Mouse (Mus musculus) embryonic facial prominence, embryonic 15.5 days (tissue): ENCODE results near the gene Smim17. TPM values are rescaled to one million over a fixed set of nuclear protein-coding genes. Genes with fewer than 3 reads are reported as not detected.

Experiments used
- ATAC-seq: fragments of 200-750 bp; cut with Nextera tagmentation; 2 replicates; pipeline ENCODE4 v1.8.0; 2017; ENCODE audit warnings: low read depth, moderate TSS enrichment; ENCODE audit not compliant: insufficient number of reproducible peaks, low FRiP score, low TSS enrichment
- H3K27ac ChIP-seq: fragments of 300-500 bp; sonication (generic); replicated peaks from 2 replicates; pipeline ENCODE4 v1.5.1; 2015; ENCODE audit warnings: mild to moderate bottlenecking, inconsistent platforms
- H3K27me3 ChIP-seq: fragments of 300-500 bp; sonication (generic); 2 replicates; pipeline ENCODE4 v1.6.1; 2015; ENCODE audit warnings: inconsistent platforms
- H3K36me3 ChIP-seq: fragments of 300-500 bp; sonication (generic); 2 replicates; pipeline ENCODE4 v1.6.1; 2015; ENCODE audit warnings: mild to moderate bottlenecking, inconsistent platforms
- H3K4me1 ChIP-seq: fragments of 300-500 bp; sonication (generic); 2 replicates; pipeline ENCODE4 v1.6.1; 2015; ENCODE audit warnings: inconsistent platforms
- H3K4me2 ChIP-seq: fragments of 300-500 bp; sonication (generic); replicated peaks from 2 replicates; pipeline ENCODE4 v1.6.1; 2015; ENCODE audit warnings: mild to moderate bottlenecking, inconsistent platforms
- H3K4me3 ChIP-seq: fragments of 300-500 bp; sonication (generic); replicated peaks from 2 replicates; pipeline ENCODE4 v1.5.1; 2015; ENCODE audit warnings: mild to moderate bottlenecking, inconsistent platforms
- H3K9ac ChIP-seq: fragments of 300-500 bp; sonication (generic); 2 replicates; pipeline ENCODE4 v1.6.1; 2015; ENCODE audit warnings: inconsistent platforms
- H3K9me3 ChIP-seq: fragments of 300-500 bp; sonication (generic); replicated peaks from 2 replicates; pipeline ENCODE4 v1.6.1; 2016; ENCODE audit warnings: inconsistent platforms
- WGBS: fragments of 180-500 bp; shearing (Covaris S2); methylation state at CpG from one replicate; pipeline ENCODE4 v1.1.7; 2015; 5-methylcytosine and 5-hydroxymethylcytosine counted together
- polyA plus RNA-seq: library from polyadenylated mRNA; unstranded; fragments of >200 nt; fragmentation: Nextera tagmentation; extraction: Ambion mirVana; gene quantifications from 2 replicates; pipeline ENCODE4 v1.2.1, GENCODE M21; 2015

Smim17 gene
- polyA plus RNA-seq, 1 experiment from 2014 or later, result 0.44 TPM

DNA sequence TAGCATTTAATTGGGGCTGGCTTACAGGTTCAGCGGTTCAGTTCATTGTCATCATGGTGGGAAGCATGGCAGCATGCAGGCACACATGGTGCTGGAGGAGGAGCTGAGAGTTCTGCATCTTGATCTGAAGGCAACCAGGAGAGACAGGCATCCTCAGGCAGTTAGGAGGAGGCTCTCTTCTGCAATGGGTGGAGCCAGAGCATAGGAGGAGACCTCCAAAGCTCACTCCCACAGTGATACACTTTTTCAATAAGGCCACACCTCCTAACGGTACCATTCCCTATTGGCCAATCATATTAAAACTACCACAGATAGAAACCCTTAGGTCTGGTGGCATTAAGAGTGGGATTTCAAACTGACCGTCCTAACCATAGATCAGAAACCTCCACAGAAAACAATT, 29.1 kb upstream of the Smim17 start:
- Histone ChIP-seq H3K9me3 (no peaks in the 10 kb centered on the region), H3K9ac (no peak overlapping the region), H3K36me3 (no peaks in the 10 kb centered on the region), H3K4me1 (no peaks in the 10 kb centered on the region; the same call in 1 of the 2 replicates), H3K27me3 (no peaks in the 10 kb centered on the region), H3K27ac (no peak overlapping the region), H3K4me3 (no peak overlapping the region), H3K4me2 (no peak overlapping the region)
- WGBS, result 85% methylated on average over 3 of the region's 3 CpGs
- no peak for ATAC-seq

DNA sequence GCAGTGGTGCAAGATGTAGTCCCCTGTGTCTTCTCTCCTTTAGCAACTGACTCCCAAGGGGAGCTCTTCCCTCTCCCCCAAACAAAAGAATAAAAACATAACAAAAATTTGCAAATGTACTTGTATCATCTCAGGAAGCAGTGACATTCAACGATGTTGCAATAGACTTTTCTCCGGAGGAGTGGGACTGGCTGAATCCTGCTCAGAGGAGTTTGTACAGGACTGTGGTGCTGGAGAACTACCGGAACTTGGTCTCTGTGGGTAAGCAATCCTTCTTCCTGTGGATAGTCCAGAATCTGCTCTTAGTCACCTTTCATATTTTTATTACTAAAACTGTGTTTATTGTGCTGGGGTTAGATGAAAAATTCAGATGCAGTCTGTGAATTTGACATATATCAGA, 25.5 kb upstream of the Smim17 start:
- no peak for ATAC-seq
- Histone ChIP-seq H3K4me2 (no peak overlapping the region), H3K4me1 (no peaks in the 10 kb centered on the region), H3K36me3 (no peaks in the 10 kb centered on the region), H3K9me3 (no peaks in the 10 kb centered on the region), H3K27ac (no peak overlapping the region), H3K27me3 (no peaks in the 10 kb centered on the region), H3K4me3 (no peak overlapping the region), H3K9ac (no peak overlapping the region)
- WGBS, result 82% methylated on average over 3 of the region's 3 CpGs

- Histone ChIP-seq H3K4me2 (no peak overlapping the region), H3K36me3 (peaks cover 8% of the 10 kb centered on the region; the same call in 1 of the 2 replicates), H3K9me3 (no peaks in the 10 kb centered on the region), H3K4me1 (peaks cover 9% of the 10 kb centered on the region), H3K27me3 (no peaks in the 10 kb centered on the region), H3K4me3 (no peak overlapping the region), H3K27ac (no peak overlapping the region), H3K9ac (no peak overlapping the region)
- 89% methylated on average over 8 of the region's 8 CpGs for WGBS
- ATAC-seq, result no peak
Measured at GRCm38 (mm10) chr7:6378441-6378840, 20.1 kb upstream of the Smim17 start.

DNA sequence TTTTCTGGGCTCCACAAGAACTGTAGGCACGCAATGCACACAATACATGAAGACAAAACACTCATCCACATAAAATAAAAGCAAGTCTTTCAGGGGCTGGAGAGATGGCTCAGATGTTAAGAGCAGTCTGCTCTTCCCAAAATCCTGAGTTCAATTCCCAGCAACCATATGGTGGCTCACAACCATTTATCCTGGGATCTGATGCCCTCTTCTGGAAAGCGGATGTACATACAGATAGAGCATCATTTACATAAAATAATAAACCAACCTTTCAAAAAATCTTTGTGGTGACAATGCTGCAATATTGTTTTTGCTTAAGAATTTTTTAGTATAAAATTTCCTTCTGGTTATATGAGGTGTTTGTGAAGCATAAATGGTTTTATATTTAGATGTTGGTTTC, 17.1 kb upstream of the Smim17 start:
- no peaks in the 10 kb centered on the region for H3K27me3 ChIP-seq

DNA sequence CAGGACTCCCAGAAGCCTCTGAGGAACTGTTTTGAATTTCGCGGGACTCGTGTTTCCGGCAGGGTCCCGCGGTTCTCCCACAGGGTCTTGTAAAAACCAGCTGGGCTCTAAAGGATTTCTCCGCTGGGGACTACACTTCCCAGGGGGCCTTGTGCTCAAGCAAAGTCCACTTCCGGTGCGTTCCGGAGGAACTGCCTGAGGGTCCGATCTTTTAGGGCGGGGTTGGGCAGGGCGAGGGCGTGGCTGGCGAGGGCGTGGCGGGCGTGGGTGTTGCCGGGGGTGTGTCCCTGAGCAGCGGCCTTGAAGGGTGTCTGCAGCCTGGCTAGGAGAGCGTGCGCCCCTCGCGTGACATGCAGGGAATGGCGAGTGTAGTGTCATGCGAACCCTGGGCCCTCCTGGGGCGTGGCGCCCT, 15.5 kb upstream of the Smim17 start, which contains the start of gene Zfp28:
TSS of gene Zfp28 (plus strand) at position 252 of the 412 bp plus-strand sequence.
- peak; percentile 95 for ATAC-seq
- no peaks in the 10 kb centered on the region for H3K9me3 ChIP-seq
- H3K36me3 ChIP-seq, result peaks cover 8% of the 10 kb centered on the region; the same call in 1 of the 2 replicates
- peak within 1 kb of the TSS; percentile 83 for H3K4me2 ChIP-seq
- H3K27me3 ChIP-seq, result no peaks in the 10 kb centered on the region
- H3K4me1 ChIP-seq, result peaks cover 15% of the 10 kb centered on the region
- peak within 1 kb of the TSS; percentile 73 for H3K4me3 ChIP-seq
- H3K27ac ChIP-seq, result no peak within 1 kb of the TSS; the same call in 1 of the 2 replicates
- peak within 1 kb of the TSS; percentile 68 for H3K9ac ChIP-seq
- 0% methylated on average over 28 of the region's 28 CpGs for WGBS

More for the DNA sequence above, 17.1 kb upstream of the Smim17 start:
- Histone ChIP-seq H3K9ac (no peak overlapping the region), H3K27ac (no peak overlapping the region), H3K4me2 (no peak overlapping the region), H3K36me3 (peaks cover 8% of the 10 kb centered on the region; the same call in 1 of the 2 replicates), H3K4me3 (no peak overlapping the region), H3K4me1 (peaks cover 15% of the 10 kb centered on the region), H3K9me3 (no peaks in the 10 kb centered on the region)
- no peak for ATAC-seq
- WGBS, result 70% methylated on average over 2 of the region's 2 CpGs

GRCm38 (mm10) chr7:6384011-6384410, 14.5 kb upstream of the Smim17 start:
- no peak overlapping the region for H3K27ac ChIP-seq
- peak overlapping the region; percentile 73 for H3K4me3 ChIP-seq
- peaks cover 15% of the 10 kb centered on the region for H3K4me1 ChIP-seq
- peak overlapping the region; percentile 83 for H3K4me2 ChIP-seq
- H3K9me3 ChIP-seq, result no peaks in the 10 kb centered on the region
- peaks cover 2% of the 10 kb centered on the region; the same call in 1 of the 2 replicates for H3K36me3 ChIP-seq
- no peak overlapping the region for H3K9ac ChIP-seq
- H3K27me3 ChIP-seq, result no peaks in the 10 kb centered on the region
- no peak for ATAC-seq
- 66% methylated on average over 8 of the region's 8 CpGs for WGBS

- Histone ChIP-seq H3K9me3 (no peaks in the 10 kb centered on the region), H3K27ac (no peak overlapping the region), H3K4me1 (peaks cover 15% of the 10 kb centered on the region), H3K27me3 (no peaks in the 10 kb centered on the region), H3K4me2 (no peak overlapping the region), H3K4me3 (no peak overlapping the region), H3K9ac (no peak overlapping the region), H3K36me3 (peaks cover 24% of the 10 kb centered on the region)
- WGBS, result 92% methylated on average over 8 of the region's 8 CpGs
- no peak for ATAC-seq
Measured at GRCm38 (mm10) chr7:6386995-6387394, 11.5 kb upstream of the Smim17 start.

DNA sequence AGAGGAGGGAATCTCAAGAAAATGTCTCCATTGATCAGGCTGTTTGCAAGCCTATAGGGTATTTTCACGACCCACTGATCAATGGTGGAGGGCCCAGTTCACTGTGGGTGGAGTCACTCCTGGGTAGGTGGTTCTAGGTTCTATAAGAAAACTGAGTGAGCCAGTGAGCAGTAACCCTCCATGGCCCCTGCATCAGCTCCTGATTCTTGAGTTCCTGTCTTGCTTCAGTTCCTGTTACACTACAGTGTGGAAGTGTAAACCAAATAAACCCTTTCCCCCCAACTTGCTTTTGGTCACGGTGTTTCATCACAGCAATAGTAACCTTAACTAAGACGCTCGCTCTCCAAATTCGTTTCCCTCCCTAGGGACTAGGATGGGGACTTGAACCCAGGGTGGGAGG, 9.5 kb upstream of the Smim17 start:
- no peak overlapping the region for H3K4me3 ChIP-seq
- H3K36me3 ChIP-seq, result peaks cover 40% of the 10 kb centered on the region
- no peak overlapping the region for H3K27ac ChIP-seq
- H3K9ac ChIP-seq, result no peak overlapping the region
- peaks cover 1% of the 10 kb centered on the region for H3K4me1 ChIP-seq
- H3K9me3 ChIP-seq, result no peaks in the 10 kb centered on the region
- no peak for ATAC-seq
- 89% methylated on average over 5 of the region's 5 CpGs for WGBS
- no peak overlapping the region for H3K4me2 ChIP-seq
- no peaks in the 10 kb centered on the region for H3K27me3 ChIP-seq

GRCm38 (mm10) chr7:6389449-6389848, 9.1 kb upstream of the Smim17 start:
- H3K27ac ChIP-seq, result no peak overlapping the region
- H3K9ac ChIP-seq, result no peak overlapping the region
- 70% methylated on average over 5 of the region's 5 CpGs for WGBS
- peaks cover 45% of the 10 kb centered on the region for H3K36me3 ChIP-seq
- H3K4me2 ChIP-seq, result no peak overlapping the region
- no peak for ATAC-seq
- H3K4me3 ChIP-seq, result no peak overlapping the region
- H3K4me1 ChIP-seq, result no peaks in the 10 kb centered on the region
- no peaks in the 10 kb centered on the region for H3K9me3 ChIP-seq
- no peaks in the 10 kb centered on the region for H3K27me3 ChIP-seq

DNA sequence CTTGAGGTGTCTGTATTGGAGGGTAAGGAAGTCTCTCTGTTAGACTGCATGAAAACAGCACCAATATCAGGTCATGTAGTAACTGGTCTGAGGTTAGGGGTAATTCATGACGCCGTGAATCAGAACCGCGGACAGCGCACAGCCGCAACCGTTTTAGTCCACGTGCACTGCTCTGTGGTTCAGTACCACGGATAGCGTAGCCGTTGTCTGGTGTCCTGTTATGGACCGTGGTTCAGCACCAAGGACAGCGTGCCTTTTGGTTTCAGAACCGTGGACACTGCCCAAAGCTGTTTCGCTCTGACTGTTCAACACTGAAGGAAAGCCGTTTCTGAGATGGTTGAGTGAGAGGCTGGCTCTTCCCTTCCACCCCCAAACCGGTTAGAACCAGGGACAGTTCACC, 11.5 kb downstream of the Smim17 start, which contains the start of gene Gm20715:
TSS of gene Gm20715 (plus strand) at position 235 of the 400 bp plus-strand sequence.
- peak; percentile 88 for ATAC-seq
- H3K36me3 ChIP-seq, result no peaks in the 10 kb centered on the region
- H3K27ac ChIP-seq, result no peak within 1 kb of the TSS
- no peaks in the 10 kb centered on the region for H3K9me3 ChIP-seq
- no peak within 1 kb of the TSS for H3K4me2 ChIP-seq
- H3K27me3 ChIP-seq, result no peaks in the 10 kb centered on the region
- H3K9ac ChIP-seq, result no peak within 1 kb of the TSS
- WGBS, result under 1% methylated on average over 17 of the region's 17 CpGs
- no peaks in the 10 kb centered on the region for H3K4me1 ChIP-seq
- H3K4me3 ChIP-seq, result no peak within 1 kb of the TSS

DNA sequence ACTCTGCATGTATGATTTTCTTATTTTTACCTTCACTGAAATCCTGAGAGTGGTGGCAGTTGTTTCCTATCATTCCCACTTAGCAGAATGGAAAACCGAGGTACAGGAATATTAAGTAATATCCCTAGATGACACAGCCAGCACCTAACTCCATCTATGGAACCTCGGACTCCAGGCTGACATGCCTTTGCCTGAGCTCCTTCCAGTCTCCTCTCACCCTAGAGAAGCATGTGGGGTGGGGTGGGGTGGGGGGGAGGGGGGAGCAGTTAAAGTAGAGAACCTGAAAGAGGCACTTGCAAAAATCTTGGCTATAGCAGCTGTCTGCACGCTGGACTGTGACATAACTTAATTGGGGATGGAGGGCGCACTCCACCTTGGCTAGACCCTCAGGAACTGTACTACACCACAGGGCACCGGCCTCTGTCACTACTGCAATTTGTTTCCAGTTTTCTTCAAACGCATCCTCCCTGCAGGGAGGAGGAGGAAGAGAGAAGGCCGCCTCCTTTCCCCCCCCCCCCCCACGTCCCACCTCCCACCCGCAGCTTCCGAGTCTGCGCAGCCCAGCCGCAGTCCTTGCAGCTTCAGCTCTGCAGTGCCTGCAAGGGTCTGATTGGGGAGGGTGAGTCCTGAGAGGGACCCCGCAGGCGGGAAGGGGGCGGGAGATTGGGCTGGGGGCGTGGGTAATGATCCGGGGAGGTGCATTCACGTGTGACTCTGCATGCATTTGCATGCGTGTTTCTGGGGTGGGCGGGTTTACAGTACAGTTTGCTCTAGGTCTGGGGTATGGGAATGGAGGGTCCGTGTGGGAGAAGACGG, 16.3 kb downstream of the Smim17 start:
- H3K9ac ChIP-seq, result no peak overlapping the region
- H3K27me3 ChIP-seq, result no peaks in the 10 kb centered on the region
- no peak for ATAC-seq
- no peaks in the 10 kb centered on the region for H3K4me1 ChIP-seq
- H3K4me3 ChIP-seq, result no peak overlapping the region
- H3K27ac ChIP-seq, result no peak overlapping the region
- WGBS, result 9% methylated on average over 20 of the region's 22 CpGs
- no peaks in the 10 kb centered on the region for H3K36me3 ChIP-seq
- H3K9me3 ChIP-seq, result no peaks in the 10 kb centered on the region
- no peak overlapping the region for H3K4me2 ChIP-seq

DNA sequence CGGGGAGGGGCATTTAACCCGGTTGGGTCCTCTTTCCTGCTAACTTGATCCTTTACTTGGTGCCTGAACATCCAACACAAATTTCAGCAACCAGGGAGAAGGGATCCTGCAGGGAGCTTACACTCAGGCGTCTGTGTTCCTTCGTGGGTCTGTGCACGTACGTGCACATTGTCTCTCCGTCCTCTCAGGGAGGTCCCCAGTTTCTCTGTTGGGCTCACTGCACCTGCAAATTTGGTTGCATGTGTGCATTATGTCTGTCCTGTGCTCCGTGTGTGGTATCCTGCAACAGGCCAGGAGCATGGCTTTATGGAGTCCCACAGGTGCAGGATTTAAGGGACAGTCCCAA, 16.9 kb downstream of the Smim17 start:
- 21% methylated on average over 8 of the region's 8 CpGs for WGBS
- no peaks in the 10 kb centered on the region for H3K4me1 ChIP-seq
- no peaks in the 10 kb centered on the region for H3K27me3 ChIP-seq
- no peak overlapping the region for H3K27ac ChIP-seq
- H3K36me3 ChIP-seq, result no peaks in the 10 kb centered on the region
- H3K9me3 ChIP-seq, result no peaks in the 10 kb centered on the region
- no peak for ATAC-seq
- no peak overlapping the region for H3K4me2 ChIP-seq
- no peak overlapping the region for H3K4me3 ChIP-seq
- H3K9ac ChIP-seq, result no peak overlapping the region
